Mouse (Mus musculus) liver, adult 2 months (tissue): ENCODE results near the gene AU021092. TPM values are rescaled to one million over a fixed set of nuclear protein-coding genes. Genes with fewer than 3 reads are reported as not detected.
A peak's percentile ranks its signal among the peaks of the same experiment; 100 is the strongest.
"Not testable (repeated sequence)": the region's sequence is repeated elsewhere in the genome, so short reads cannot be mapped to it uniquely, and the experiment has no call there.

Experiments
- DNase-seq: peaks from one replicate; pipeline ENCODE4 v3.0.0-alpha.2; 2011; ENCODE audit warnings: low read depth, low spot score; ENCODE audit errors: extremely low read depth
- H3K27ac ChIP-seq: fragments of 200-500 bp; replicated peaks from 2 replicates; pipeline ENCODE4 v1.5.1; 2012; ENCODE audit warnings: low read depth, mild to moderate bottlenecking, control low read depth, inconsistent platforms, low read length; ENCODE audit not compliant: insufficient read depth
- H3K27me3 ChIP-seq: fragments of 200-500 bp; 2 replicates; pipeline ENCODE4 v1.6.1; 2012; ENCODE audit warnings: mild to moderate bottlenecking, moderate library complexity, low read length, inconsistent platforms; ENCODE audit not compliant: control insufficient read depth, insufficient read depth
- H3K36me3 ChIP-seq: fragments of 200-500 bp; 2 replicates; pipeline ENCODE4 v1.6.1; 2012; ENCODE audit warnings: low read length, inconsistent platforms; ENCODE audit not compliant: control insufficient read depth, insufficient read depth
- H3K4me1 ChIP-seq: fragments of 200-500 bp; 2 replicates; pipeline ENCODE4 v1.6.1; 2011; ENCODE audit warnings: low read length; ENCODE audit not compliant: control insufficient read depth, insufficient read depth
- H3K4me3 ChIP-seq: fragments of 200-500 bp; 2 replicates; pipeline ENCODE4 v1.5.1; 2011; ENCODE audit warnings: low read depth, mild to moderate bottlenecking, control low read depth, low read length, moderate library complexity; ENCODE audit not compliant: insufficient read depth
- H3K79me2 ChIP-seq: fragments of 200-500 bp; 2 replicates; pipeline ENCODE4 v1.6.1; 2012; ENCODE audit warnings: inconsistent platforms, mild to moderate bottlenecking, low read length, moderate library complexity; ENCODE audit not compliant: control insufficient read depth, insufficient read depth
- H3K9ac ChIP-seq: fragments of 200-500 bp; 2 replicates; pipeline ENCODE4 v1.6.1; 2012; ENCODE audit warnings: low read depth, mild to moderate bottlenecking, control low read depth, inconsistent platforms, low read length
- CTCF ChIP-seq: fragments of 200-500 bp; IDR thresholded peaks from 2 replicates; pipeline ENCODE4 v1.5.1; 2011; ENCODE audit warnings: low read depth, low read length, control low read depth
- POLR2A ChIP-seq: fragments of 200-500 bp; IDR thresholded peaks from 2 replicates; pipeline ENCODE4 v1.6.1; 2011; ENCODE audit warnings: low read length, control low read depth; ENCODE audit not compliant: insufficient read depth; ENCODE audit errors: extremely low read depth
- WGBS: fragments of 180-500 bp; shearing (Covaris S2); methylation state at CpG from one replicate; pipeline ENCODE4 v1.1.7; 2018; 5-methylcytosine and 5-hydroxymethylcytosine counted together
- polyA plus RNA-seq: library from polyadenylated mRNA; depleted of rRNA; stranded (reverse); fragments of >200 nt; gene quantifications from 2 replicates; pipeline ENCODE4 v1.2.3, GENCODE M21; 2012
- total RNA-seq: library from RNA; depleted of rRNA; stranded (reverse); fragments of >200 nt; gene quantifications from 2 replicates; pipeline ENCODE4 v1.2.3, GENCODE M21; 2014

The AU021092 gene
- total and polyA plus RNA-seq, 2 experiments, result 2.4 to 2.7 TPM

GRCm38 (mm10) chr16:5242355-5242754 lies 20.3 kb upstream of the AU021092 start:
- Histone ChIP-seq H3K4me3 (no peak overlapping the region), H3K9ac (no peak overlapping the region), H3K4me1 (no peaks in the 10 kb centered on the region), H3K79me2 (no peaks in the 10 kb centered on the region), H3K27ac (no peak overlapping the region), H3K36me3 (peaks cover 8% of the 10 kb centered on the region; the same call in 1 of the 2 replicates), H3K27me3 (no peaks in the 10 kb centered on the region)
- no peak for TF ChIP-seq POLR2A
- no peak for TF ChIP-seq CTCF
- WGBS, result 92% methylated on average over 4 of the region's 4 CpGs
- DNase-seq, result no peak

- Histone ChIP-seq H3K9ac (peak within 1 kb of the TSS; percentile 82), H3K27me3 (no peaks in the 10 kb centered on the region), H3K4me3 (peak within 1 kb of the TSS; percentile 74), H3K27ac (peak within 1 kb of the TSS; percentile 26; the same call in 1 of the 2 replicates), H3K4me1 (peaks cover 6% of the 10 kb centered on the region; the same call in 1 of the 2 replicates), H3K36me3 (no peaks in the 10 kb centered on the region), H3K79me2 (0 out of 2 replicates have a peak, but pooled peaks cover 4% of the 10 kb centered on the region)
- TF ChIP-seq CTCF, result no peak
- peak; percentile 98 for TF ChIP-seq POLR2A
- WGBS, result 1% methylated on average over 47 of the region's 47 CpGs
- DNase-seq, result peak; percentile 84
Measured at GRCm38 (mm10) chr16:5233418-5234313, 11.6 kb upstream of the AU021092 start, which contains the start of gene Alg1. Gene Alg1 (plus strand): TSS chr16:5233621.

GRCm38 (mm10) chr16:5232982-5233381 lies 10.9 kb upstream of the AU021092 start:
- Histone ChIP-seq H3K4me3 (no peak overlapping the region), H3K27me3 (no peaks in the 10 kb centered on the region), H3K36me3 (no peaks in the 10 kb centered on the region), H3K9ac (no peak overlapping the region), H3K4me1 (peaks cover 6% of the 10 kb centered on the region; the same call in 1 of the 2 replicates), H3K27ac (no peak overlapping the region), H3K79me2 (0 out of 2 replicates have a peak, but pooled peaks cover 4% of the 10 kb centered on the region)
- no peak for DNase-seq
- TF ChIP-seq CTCF, result no peak
- WGBS, result 76% methylated on average over 4 of the region's 4 CpGs

- not testable (repeated sequence) for H3K9ac ChIP-seq, H3K4me3 ChIP-seq, H3K27me3 ChIP-seq, DNase-seq, H3K27ac ChIP-seq, H3K79me2 ChIP-seq, H3K4me1 ChIP-seq, H3K36me3 ChIP-seq
- WGBS, result 90% methylated on average over 3 of the region's 3 CpGs
Measured at GRCm38 (mm10) chr16:5228103-5228502, 6.0 kb upstream of the AU021092 start.

- not testable (repeated sequence) for H3K4me1 ChIP-seq, H3K79me2 ChIP-seq, H3K36me3 ChIP-seq, H3K27ac ChIP-seq, DNase-seq, H3K9ac ChIP-seq, H3K27me3 ChIP-seq, H3K4me3 ChIP-seq
- 90% methylated on average over 19 of the region's 19 CpGs for WGBS
Measured at GRCm38 (mm10) chr16:5227501-5227900, 5.4 kb upstream of the AU021092 start.

- not testable (repeated sequence) for H3K27me3 ChIP-seq, H3K79me2 ChIP-seq, H3K36me3 ChIP-seq, H3K9ac ChIP-seq, DNase-seq, H3K4me3 ChIP-seq, H3K27ac ChIP-seq, H3K4me1 ChIP-seq
- WGBS, result 0% methylated on average over 1 of the region's 1 CpGs
Measured at GRCm38 (mm10) chr16:5226534-5226933, 4.4 kb upstream of the AU021092 start.
